ENCODE assay signal across 8 mouse cellular contexts in genomic region chr2:120244679-120245420, GRCm38 (mm10). TPM values are rescaled to one million over a fixed set of nuclear protein-coding genes. Genes with fewer than 3 reads are reported as not detected.
A peak's percentile ranks its signal among the peaks of the same experiment; 100 is the strongest.
DNase-seq lines count a peak whose midpoint lies in the region; ATAC-seq lines count a peak whose summit lies in the region.

Pla2g4e (minus strand) TSS chr2:120245335.

- ATAC-seq in megakaryocyte, adult 5-6 weeks (ENCODE audit: poor library complexity, severe bottlenecking) = no peak
- ATAC-seq in embryonic facial prominence, embryonic 12.5 days (ENCODE audit: insufficient number of reproducible peaks, insufficient read depth, low FRiP score, low TSS enrichment) = peak; percentile 87
- no peak; the same call in 1 of the 2 replicates for ATAC-seq in heart, embryonic 13.5 days (ENCODE audit: extremely low read depth, insufficient number of reproducible peaks, low FRiP score, low TSS enrichment)

- peak within 1 kb of the TSS; percentile 69 for H3K4me2 ChIP-seq in embryonic facial prominence, embryonic 12.5 days (replicated peaks)
- H3K4me2 ChIP-seq in heart, embryonic 13.5 days = peak within 1 kb of the TSS; percentile 79

- intact Hi-C loops in left cerebral cortex, postnatal 14 days (cut with DNase I) = no loop called here

- no peaks in the 10 kb centered on the region for H3K36me3 ChIP-seq in megakaryocyte, embryonic 14.5 days (replicated peaks; ENCODE audit: low read length)
- no peaks in the 10 kb centered on the region for H3K36me3 ChIP-seq in embryonic facial prominence, embryonic 12.5 days
- no peaks in the 10 kb centered on the region for H3K36me3 ChIP-seq in heart, embryonic 13.5 days

- H3K4me1 ChIP-seq in megakaryocyte, embryonic 14.5 days = no peaks in the 10 kb centered on the region; the same call in 1 of the 2 replicates
- no peaks in the 10 kb centered on the region for H3K4me1 ChIP-seq in embryonic facial prominence, embryonic 12.5 days
- peaks cover 20% of the 10 kb centered on the region for H3K4me1 ChIP-seq in heart, embryonic 13.5 days

- WGBS in embryonic facial prominence, embryonic 12.5 days = 5% methylated on average over 27 of the region's 27 CpGs
- WGBS in heart, embryonic 13.5 days = 5% methylated on average over 27 of the region's 27 CpGs

- H3K9me3 ChIP-seq in megakaryocyte, embryonic 14.5 days = peaks cover 6% of the 10 kb centered on the region
- no peaks in the 10 kb centered on the region for H3K9me3 ChIP-seq in embryonic facial prominence, embryonic 12.5 days
- H3K9me3 ChIP-seq in heart, embryonic 13.5 days = no peaks in the 10 kb centered on the region

- H3K4me3 ChIP-seq in megakaryocyte, embryonic 14.5 days (replicated peaks) = peak within 1 kb of the TSS; percentile 53
- H3K4me3 ChIP-seq in embryonic facial prominence, embryonic 12.5 days = peak within 1 kb of the TSS; percentile 38
- H3K4me3 ChIP-seq in heart, embryonic 13.5 days = peak within 1 kb of the TSS; percentile 54

- no peak within 1 kb of the TSS for H3K27ac ChIP-seq in embryonic facial prominence, embryonic 12.5 days
- H3K27ac ChIP-seq in heart, embryonic 13.5 days (replicated peaks) = peak within 1 kb of the TSS; percentile 73

- peak; percentile 56 to 58 for DNase-seq in left cerebral cortex, postnatal 14 days (ENCODE audit: low spot score in 2 of 2)
- DNase-seq in neural tube, embryonic 10.5 days (ENCODE audit: extremely low spot score, low spot score) = peak; percentile 44
- DNase-seq in spleen, postnatal 4 days (ENCODE audit: low spot score in 2 of 2) = no peak
- no peak for DNase-seq in spleen, postnatal 14 days (ENCODE audit: low spot score in 2 of 2)

- peaks cover 37% of the 10 kb centered on the region for H3K27me3 ChIP-seq in megakaryocyte, embryonic 14.5 days (replicated peaks)
- H3K27me3 ChIP-seq in embryonic facial prominence, embryonic 12.5 days = peaks cover 21% of the 10 kb centered on the region
- peaks cover 35% of the 10 kb centered on the region; the same call in 1 of the 2 replicates for H3K27me3 ChIP-seq in heart, embryonic 13.5 days (replicated peaks)

- H3K9ac ChIP-seq in embryonic facial prominence, embryonic 12.5 days = peak within 1 kb of the TSS; percentile 33; the same call in 1 of the 2 replicates
- peak within 1 kb of the TSS; percentile 79 for H3K9ac ChIP-seq in heart, embryonic 13.5 days

RNA-seq across cellular contexts. Expression of gene Pla2g4e, which starts in this region (rescaled TPM):
- 0.07 TPM in 1 of 2 replicates, not detected in the other for polyA plus RNA-seq in megakaryocyte, embryonic 14.5 days (2012; ENCODE audit: insufficient read depth, low replicate concordance)
- total RNA-seq in megakaryocyte, adult 5-6 weeks (2015) = not detected in 2 replicates
- total RNA-seq in megakaryocyte, adult 5-6 weeks (2017) = not detected in 2 replicates
- polyA plus RNA-seq in embryonic facial prominence, embryonic 12.5 days (2016; fragmentation: Nextera tagmentation; extraction: Ambion mirVana) = 0.04 and 0.11 TPM in 2 replicates
- 1.1 and 1.2 TPM in 2 replicates for polyA plus RNA-seq in heart, embryonic 13.5 days (2015; fragmentation: Nextera tagmentation; extraction: Ambion mirVana)
- total RNA-seq in left cerebral cortex, postnatal 14 days (2021) = 10 to 100 TPM; 27.3 to 30.2 TPM

Comparison
In these comparisons a context has a peak if more than half of its experiments do, and no peak if none do; other contexts are left out.
1. RNA of gene Pla2g4e (total RNA-seq): 27.3 to 30.2 TPM in left cerebral cortex, postnatal 14 days; not detected in megakaryocyte, adult 5-6 weeks; every median in the first group is over 10 times any median in the second.
2. Peak in ATAC-seq, H3K4me3 ChIP-seq, H3K9ac ChIP-seq and H3K4me2 ChIP-seq in embryonic facial prominence, embryonic 12.5 days; RNA of the gene not detected or under 1 TPM.
3. DNase-seq: peak in left cerebral cortex, postnatal 14 days (2 of 2) and neural tube, embryonic 10.5 days (single experiment); none in spleen, postnatal 4 days (0 of 2) and spleen, postnatal 14 days (0 of 2).
4. Peak in every context shown above with its lines, with median percentiles within 50 percentile points of each other: H3K4me3 ChIP-seq.